Mouse (Mus musculus): ENCODE measurements at regions not wholly inside any gene's neighbourhood (a gene's known extent, or its start where the extent isn't known, plus 50 kb on each side); places are given as distances from the start of the nearest gene placed in this dataset.
A peak's percentile ranks its signal among the peaks of the same experiment; 100 is the strongest.

GRCm38 (mm10) chr12:54405066-54405465, 201.4 kb upstream of the Egln3 start:
- Histone ChIP-seq H3K9ac (replicated peaks) (no peak overlapping the region), H3K4me2 (replicated peaks) (peak overlapping the region; percentile 22), H3K9me3 (0 out of 2 replicates have a peak, but pooled peaks cover 2% of the 10 kb centered on the region), H3K27ac (no peak overlapping the region), H3K36me3 (no peaks in the 10 kb centered on the region), H3K4me1 (replicated peaks) (peaks cover 14% of the 10 kb centered on the region), H3K27me3 (no peaks in the 10 kb centered on the region), H3K4me3 (replicated peaks) (no peak overlapping the region)
- 51% methylated on average over 14 of the region's 14 CpGs for WGBS
- no peak for ATAC-seq

- Histone ChIP-seq H3K27ac (no peak overlapping the region), H3K4me1 (replicated peaks) (peaks cover 11% of the 10 kb centered on the region), H3K4me2 (replicated peaks) (no peak overlapping the region), H3K27me3 (no peaks in the 10 kb centered on the region), H3K9me3 (0 out of 2 replicates have a peak, but pooled peaks cover 2% of the 10 kb centered on the region), H3K4me3 (replicated peaks) (no peak overlapping the region), H3K9ac (replicated peaks) (no peak overlapping the region), H3K36me3 (no peaks in the 10 kb centered on the region)
- ATAC-seq = no peak
- WGBS = 88% methylated on average over 6 of the region's 6 CpGs
These were observed 198.9 kb upstream of the Egln3 start for GRCm38 (mm10) chr12:54402591-54402990.

GRCm38 (mm10) chr12:54401665-54402064, 198.0 kb upstream of the Egln3 start:
- H3K9ac ChIP-seq (replicated peaks) = no peak overlapping the region
- no peak overlapping the region for H3K4me3 ChIP-seq (replicated peaks)
- peaks cover 11% of the 10 kb centered on the region for H3K4me1 ChIP-seq (replicated peaks)
- no peak overlapping the region for H3K27ac ChIP-seq
- no peaks in the 10 kb centered on the region for H3K36me3 ChIP-seq
- no peaks in the 10 kb centered on the region for H3K27me3 ChIP-seq
- 0 out of 2 replicates have a peak, but pooled peaks cover 2% of the 10 kb centered on the region for H3K9me3 ChIP-seq
- no peak overlapping the region for H3K4me2 ChIP-seq (replicated peaks)
- WGBS = 56% methylated on average over 1 of the region's 1 CpGs
- no peak for ATAC-seq

GRCm38 (mm10) chr12:54400084-54400483, 196.4 kb upstream of the Egln3 start:
- H3K9ac ChIP-seq (replicated peaks) = no peak overlapping the region
- H3K27ac ChIP-seq = no peak overlapping the region
- H3K4me3 ChIP-seq (replicated peaks) = no peak overlapping the region
- WGBS = 89% methylated on average over 5 of the region's 5 CpGs
- H3K27me3 ChIP-seq = no peaks in the 10 kb centered on the region
- 0 out of 2 replicates have a peak, but pooled peaks cover 2% of the 10 kb centered on the region for H3K9me3 ChIP-seq
- H3K36me3 ChIP-seq = no peaks in the 10 kb centered on the region
- peaks cover 6% of the 10 kb centered on the region for H3K4me1 ChIP-seq (replicated peaks)
- no peak for ATAC-seq
- no peak overlapping the region for H3K4me2 ChIP-seq (replicated peaks)

GRCm38 (mm10) chr12:54398080-54398479, 194.4 kb upstream of the Egln3 start:
- H3K36me3 ChIP-seq = no peaks in the 10 kb centered on the region
- H3K9me3 ChIP-seq = 0 out of 2 replicates have a peak, but pooled peaks cover 2% of the 10 kb centered on the region
- H3K9ac ChIP-seq (replicated peaks) = no peak overlapping the region
- no peaks in the 10 kb centered on the region for H3K27me3 ChIP-seq
- H3K4me2 ChIP-seq (replicated peaks) = no peak overlapping the region
- WGBS = 83% methylated on average over 6 of the region's 6 CpGs
- no peaks in the 10 kb centered on the region for H3K4me1 ChIP-seq (replicated peaks)
- no peak overlapping the region for H3K27ac ChIP-seq
- H3K4me3 ChIP-seq (replicated peaks) = no peak overlapping the region
- no peak for ATAC-seq

- H3K9me3 ChIP-seq = 0 out of 2 replicates have a peak, but pooled peaks cover 2% of the 10 kb centered on the region
- no peaks in the 10 kb centered on the region for H3K4me1 ChIP-seq (replicated peaks)
- no peak overlapping the region for H3K9ac ChIP-seq (replicated peaks)
- H3K4me2 ChIP-seq (replicated peaks) = no peak overlapping the region
- no peak for ATAC-seq
- H3K27me3 ChIP-seq = no peaks in the 10 kb centered on the region
- H3K4me3 ChIP-seq (replicated peaks) = no peak overlapping the region
- H3K27ac ChIP-seq = no peak overlapping the region
- H3K36me3 ChIP-seq = no peaks in the 10 kb centered on the region
These were observed 193.3 kb upstream of the Egln3 start for GRCm38 (mm10) chr12:54396952-54397351.

GRCm38 (mm10) chr12:54396341-54396740, 192.7 kb upstream of the Egln3 start:
- Histone ChIP-seq H3K9ac (replicated peaks) (no peak overlapping the region), H3K9me3 (0 out of 2 replicates have a peak, but pooled peaks cover 2% of the 10 kb centered on the region), H3K4me1 (replicated peaks) (no peaks in the 10 kb centered on the region), H3K27ac (no peak overlapping the region), H3K4me3 (replicated peaks) (no peak overlapping the region), H3K36me3 (no peaks in the 10 kb centered on the region), H3K4me2 (replicated peaks) (no peak overlapping the region), H3K27me3 (no peaks in the 10 kb centered on the region)
- 79% methylated on average over 5 of the region's 5 CpGs for WGBS
- ATAC-seq = no peak

- Histone ChIP-seq H3K27ac (no peak overlapping the region), H3K4me3 (replicated peaks) (no peak overlapping the region), H3K4me1 (replicated peaks) (no peaks in the 10 kb centered on the region), H3K9ac (replicated peaks) (no peak overlapping the region), H3K9me3 (no peaks in the 10 kb centered on the region), H3K4me2 (replicated peaks) (no peak overlapping the region), H3K27me3 (no peaks in the 10 kb centered on the region), H3K36me3 (no peaks in the 10 kb centered on the region)
- no peak for ATAC-seq
- WGBS = 69% methylated on average over 4 of the region's 4 CpGs
These were observed 181.7 kb upstream of the Egln3 start for GRCm38 (mm10) chr12:54385401-54385800.

- Histone ChIP-seq H3K4me1 (replicated peaks) (no peaks in the 10 kb centered on the region), H3K4me3 (replicated peaks) (no peak overlapping the region), H3K9ac (replicated peaks) (no peak overlapping the region), H3K27ac (no peak overlapping the region), H3K9me3 (no peaks in the 10 kb centered on the region), H3K27me3 (no peaks in the 10 kb centered on the region), H3K4me2 (replicated peaks) (no peak overlapping the region), H3K36me3 (no peaks in the 10 kb centered on the region)
- no peak for ATAC-seq
- WGBS = 68% methylated on average over 3 of the region's 3 CpGs
These were observed 180.5 kb upstream of the Egln3 start for GRCm38 (mm10) chr12:54384116-54384515.

GRCm38 (mm10) chr12:54382965-54383364, 179.3 kb upstream of the Egln3 start:
- Histone ChIP-seq H3K4me1 (replicated peaks) (no peaks in the 10 kb centered on the region), H3K36me3 (no peaks in the 10 kb centered on the region), H3K9me3 (no peaks in the 10 kb centered on the region; the same call in 1 of the 2 replicates), H3K9ac (replicated peaks) (no peak overlapping the region), H3K27ac (no peak overlapping the region), H3K27me3 (no peaks in the 10 kb centered on the region), H3K4me2 (replicated peaks) (no peak overlapping the region), H3K4me3 (replicated peaks) (no peak overlapping the region)
- no peak for ATAC-seq
- 95% methylated on average over 2 of the region's 2 CpGs for WGBS

GRCm38 (mm10) chr12:54382061-54382460, 178.4 kb upstream of the Egln3 start:
- H3K36me3 ChIP-seq = no peaks in the 10 kb centered on the region
- H3K27ac ChIP-seq = no peak overlapping the region
- no peaks in the 10 kb centered on the region for H3K27me3 ChIP-seq
- no peak overlapping the region for H3K4me2 ChIP-seq (replicated peaks)
- WGBS = 94% methylated on average over 6 of the region's 6 CpGs
- no peak for ATAC-seq
- no peak overlapping the region for H3K4me3 ChIP-seq (replicated peaks)
- no peaks in the 10 kb centered on the region for H3K4me1 ChIP-seq (replicated peaks)
- no peaks in the 10 kb centered on the region; the same call in 1 of the 2 replicates for H3K9me3 ChIP-seq
- no peak overlapping the region for H3K9ac ChIP-seq (replicated peaks)

- Histone ChIP-seq H3K4me1 (replicated peaks) (no peaks in the 10 kb centered on the region), H3K9ac (replicated peaks) (no peak overlapping the region), H3K9me3 (no peaks in the 10 kb centered on the region; the same call in 1 of the 2 replicates), H3K36me3 (no peaks in the 10 kb centered on the region), H3K4me2 (replicated peaks) (no peak overlapping the region), H3K4me3 (replicated peaks) (no peak overlapping the region), H3K27ac (no peak overlapping the region), H3K27me3 (no peaks in the 10 kb centered on the region)
- 93% methylated on average over 5 of the region's 5 CpGs for WGBS
- no peak for ATAC-seq
These were observed 176.7 kb upstream of the Egln3 start for GRCm38 (mm10) chr12:54380322-54380721.

- Histone ChIP-seq H3K9me3 (no peaks in the 10 kb centered on the region; the same call in 1 of the 2 replicates), H3K4me1 (replicated peaks) (no peaks in the 10 kb centered on the region), H3K4me2 (replicated peaks) (no peak overlapping the region), H3K27me3 (no peaks in the 10 kb centered on the region), H3K4me3 (replicated peaks) (no peak overlapping the region), H3K27ac (no peak overlapping the region), H3K36me3 (no peaks in the 10 kb centered on the region), H3K9ac (replicated peaks) (no peak overlapping the region)
- 90% methylated on average over 2 of the region's 2 CpGs for WGBS
- no peak for ATAC-seq
These were observed 174.9 kb upstream of the Egln3 start for GRCm38 (mm10) chr12:54378576-54378975.

All from midbrain, embryonic 13.5 days (tissue).